Mouse (Mus musculus): ENCODE results near the gene Stx8. TPM values are rescaled to one million over a fixed set of nuclear protein-coding genes. Genes with fewer than 3 reads are reported as not detected.

The Stx8 gene
- polyA plus RNA-seq, 1 experiment from 2014 or later, result 51.7 TPM

DNA sequence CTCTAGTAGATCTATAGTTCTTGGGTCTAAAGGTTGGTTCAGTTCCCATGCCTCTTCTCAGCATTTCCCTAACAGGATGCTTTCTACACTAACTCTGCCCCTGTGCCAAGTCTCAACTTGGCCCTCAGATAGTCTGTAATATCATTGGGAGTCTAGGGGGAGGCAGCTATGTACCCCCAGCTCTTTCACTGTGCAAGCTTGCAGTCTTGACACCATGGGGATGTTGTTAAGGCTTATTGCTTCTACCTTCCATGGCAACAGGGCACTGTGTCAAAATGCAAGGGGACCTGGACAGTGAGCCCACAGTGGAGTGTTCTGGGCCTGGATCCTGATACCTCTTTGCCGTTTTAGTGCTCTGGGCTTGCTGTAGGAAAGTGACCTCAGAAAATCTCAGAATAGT, 135.6 kb downstream of the Stx8 start:
- Histone ChIP-seq H3K4me2 (replicated peaks; ENCODE audit: low read depth, low read length) (no peak overlapping the region), H3K36me3 (ENCODE audit: control insufficient read depth, insufficient read depth, low read length) (no peaks in the 10 kb centered on the region), H3K4me3 (ENCODE audit: low read length) (no peak overlapping the region), H3K27me3 (ENCODE audit: control insufficient read depth, insufficient read depth, low read length) (no peaks in the 10 kb centered on the region), H3K9me3 (ENCODE audit: control insufficient read depth, low read length) (no peaks in the 10 kb centered on the region), H3K9ac (ENCODE audit: low read depth, low read length) (no peak overlapping the region), H3K4me1 (ENCODE audit: control insufficient read depth, insufficient read depth, low read length) (no peaks in the 10 kb centered on the region), H3K27ac (ENCODE audit: low read depth, low read length) (no peak overlapping the region)
- no peak for ATAC-seq (ENCODE audit: low FRiP score, low TSS enrichment)
- WGBS, result 93% methylated on average over 1 of the region's 1 CpGs

DNA sequence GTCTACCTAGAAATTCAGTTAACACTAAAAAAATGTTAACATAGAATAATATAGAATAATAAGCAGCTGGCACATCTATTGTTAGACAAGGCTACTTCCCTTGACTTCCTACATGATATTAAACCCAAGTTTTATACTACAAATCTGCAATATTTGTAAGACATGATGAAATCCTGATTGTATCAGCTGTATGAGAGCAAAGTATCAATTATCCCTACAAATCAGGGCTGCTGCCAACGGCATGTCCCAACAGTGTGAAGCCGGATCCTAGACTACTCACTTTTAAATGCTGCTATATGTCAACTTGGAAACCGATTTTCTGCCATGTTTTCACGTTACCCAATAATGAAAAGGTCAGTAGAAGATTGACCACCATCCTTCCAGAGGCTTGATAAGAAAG, 137.5 kb downstream of the Stx8 start:
- Histone ChIP-seq H3K36me3 (ENCODE audit: control insufficient read depth, insufficient read depth, low read length) (no peaks in the 10 kb centered on the region), H3K27me3 (ENCODE audit: control insufficient read depth, insufficient read depth, low read length) (no peaks in the 10 kb centered on the region), H3K9me3 (ENCODE audit: control insufficient read depth, low read length) (no peaks in the 10 kb centered on the region), H3K4me2 (replicated peaks; ENCODE audit: low read depth, low read length) (no peak overlapping the region), H3K9ac (ENCODE audit: low read depth, low read length) (no peak overlapping the region), H3K27ac (ENCODE audit: low read depth, low read length) (no peak overlapping the region), H3K4me1 (ENCODE audit: control insufficient read depth, insufficient read depth, low read length) (no peaks in the 10 kb centered on the region), H3K4me3 (ENCODE audit: low read length) (no peak overlapping the region)
- 81% methylated on average over 4 of the region's 4 CpGs for WGBS
- no peak for ATAC-seq (ENCODE audit: low FRiP score, low TSS enrichment)

DNA sequence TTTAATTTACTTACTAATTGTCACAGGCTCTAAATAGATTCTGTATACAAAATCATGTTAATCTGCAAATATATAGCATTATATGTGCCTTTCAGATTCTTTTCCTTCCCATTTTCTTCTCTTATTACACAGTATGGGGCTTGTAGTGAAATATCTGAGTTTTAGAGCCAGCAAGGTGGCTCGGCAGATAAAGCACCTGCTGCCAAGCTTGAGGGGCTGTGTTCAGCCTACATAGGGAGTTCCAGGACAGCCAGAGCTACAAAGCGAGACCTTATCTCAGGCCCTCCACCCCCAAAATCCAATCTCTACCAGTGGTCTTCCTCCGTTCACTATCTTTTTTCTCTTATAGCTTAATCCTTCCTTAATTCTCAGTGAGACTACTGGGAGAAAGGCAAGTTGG, 140.1 kb downstream of the Stx8 start:
- H3K9me3 ChIP-seq (ENCODE audit: control insufficient read depth, low read length), result no peaks in the 10 kb centered on the region
- H3K36me3 ChIP-seq (ENCODE audit: control insufficient read depth, insufficient read depth, low read length), result no peaks in the 10 kb centered on the region
- WGBS, result 91% methylated on average over 3 of the region's 3 CpGs
- no peak overlapping the region for H3K27ac ChIP-seq (ENCODE audit: low read depth, low read length)
- no peak overlapping the region for H3K4me2 ChIP-seq (replicated peaks; ENCODE audit: low read depth, low read length)
- no peaks in the 10 kb centered on the region for H3K27me3 ChIP-seq (ENCODE audit: control insufficient read depth, insufficient read depth, low read length)
- no peak for ATAC-seq (ENCODE audit: low FRiP score, low TSS enrichment)
- no peaks in the 10 kb centered on the region for H3K4me1 ChIP-seq (ENCODE audit: control insufficient read depth, insufficient read depth, low read length)
- H3K4me3 ChIP-seq (ENCODE audit: low read length), result no peak overlapping the region
- H3K9ac ChIP-seq (ENCODE audit: low read depth, low read length), result no peak overlapping the region

DNA sequence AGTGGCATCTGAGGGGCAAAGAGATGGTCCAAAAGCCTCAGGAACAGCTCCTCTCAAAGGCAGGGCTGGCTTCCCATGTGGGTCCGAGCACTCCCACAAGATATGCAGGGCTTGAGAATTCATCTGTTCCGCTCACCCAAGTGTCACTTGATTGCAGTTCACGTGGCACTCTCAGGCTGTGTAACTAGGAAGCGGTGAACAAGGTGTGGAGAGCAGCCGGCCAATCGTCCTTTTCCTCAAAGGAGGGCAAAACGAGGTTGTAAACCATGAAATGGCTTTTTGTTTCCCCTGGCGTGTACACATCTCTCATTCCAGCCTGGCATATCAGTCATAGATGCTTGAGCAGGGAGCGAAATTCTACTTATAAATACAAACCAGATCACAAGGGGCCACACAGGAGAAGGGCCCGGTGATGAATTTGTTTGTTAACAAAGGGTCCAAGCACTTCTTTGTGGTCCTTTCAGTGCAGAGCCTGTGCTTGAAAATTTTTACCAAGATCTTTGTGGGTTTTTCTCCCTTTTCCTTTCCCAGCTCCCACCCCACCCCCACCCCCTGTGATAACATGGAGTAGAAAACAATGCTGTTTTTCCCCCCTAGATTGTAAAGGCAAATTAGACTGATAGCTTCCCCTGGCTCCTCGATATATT, 147.6 kb downstream of the Stx8 start:
- H3K9ac ChIP-seq (ENCODE audit: low read depth, low read length), result no peak overlapping the region
- no peaks in the 10 kb centered on the region; the same call in 1 of the 2 replicates for H3K4me1 ChIP-seq (ENCODE audit: control insufficient read depth, insufficient read depth, low read length)
- WGBS, result 34% methylated on average over 11 of the region's 11 CpGs
- no peak overlapping the region for H3K27ac ChIP-seq (ENCODE audit: low read depth, low read length)
- H3K4me2 ChIP-seq (replicated peaks; ENCODE audit: low read depth, low read length), result no peak overlapping the region
- H3K27me3 ChIP-seq (ENCODE audit: control insufficient read depth, insufficient read depth, low read length), result no peaks in the 10 kb centered on the region
- H3K4me3 ChIP-seq (ENCODE audit: low read length), result no peak overlapping the region
- H3K36me3 ChIP-seq (ENCODE audit: control insufficient read depth, insufficient read depth, low read length), result no peaks in the 10 kb centered on the region
- H3K9me3 ChIP-seq (ENCODE audit: control insufficient read depth, low read length), result no peaks in the 10 kb centered on the region
- ATAC-seq (ENCODE audit: low FRiP score, low TSS enrichment), result no peak

DNA sequence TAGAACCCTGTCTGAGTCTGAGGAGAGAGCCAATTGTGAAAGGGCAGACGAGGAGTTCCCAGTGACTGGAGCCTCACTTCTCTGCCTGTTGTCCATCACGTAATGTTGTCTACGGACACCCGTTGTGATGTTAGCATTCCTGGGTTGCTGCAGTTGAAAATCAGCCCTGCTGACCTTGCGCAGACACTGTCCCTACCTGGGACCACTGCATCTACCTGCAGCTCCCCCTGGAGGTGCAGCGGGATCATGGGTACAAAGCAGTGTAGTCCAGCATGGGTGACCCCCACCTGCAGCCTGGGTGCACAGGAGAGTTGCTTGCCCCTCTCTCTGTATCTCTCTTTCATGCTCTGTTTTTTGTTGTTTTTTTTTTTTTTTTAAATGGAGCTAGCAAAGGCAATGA, 148.2 kb downstream of the Stx8 start:
- Histone ChIP-seq H3K27me3 (ENCODE audit: control insufficient read depth, insufficient read depth, low read length) (no peaks in the 10 kb centered on the region), H3K4me3 (ENCODE audit: low read length) (no peak overlapping the region), H3K9ac (ENCODE audit: low read depth, low read length) (no peak overlapping the region), H3K36me3 (ENCODE audit: control insufficient read depth, insufficient read depth, low read length) (no peaks in the 10 kb centered on the region), H3K9me3 (ENCODE audit: control insufficient read depth, low read length) (no peaks in the 10 kb centered on the region), H3K4me2 (replicated peaks; ENCODE audit: low read depth, low read length) (no peak overlapping the region), H3K4me1 (ENCODE audit: control insufficient read depth, insufficient read depth, low read length) (no peaks in the 10 kb centered on the region; the same call in 1 of the 2 replicates), H3K27ac (ENCODE audit: low read depth, low read length) (no peak overlapping the region)
- ATAC-seq (ENCODE audit: low FRiP score, low TSS enrichment), result no peak
- 38% methylated on average over 6 of the region's 6 CpGs for WGBS

DNA sequence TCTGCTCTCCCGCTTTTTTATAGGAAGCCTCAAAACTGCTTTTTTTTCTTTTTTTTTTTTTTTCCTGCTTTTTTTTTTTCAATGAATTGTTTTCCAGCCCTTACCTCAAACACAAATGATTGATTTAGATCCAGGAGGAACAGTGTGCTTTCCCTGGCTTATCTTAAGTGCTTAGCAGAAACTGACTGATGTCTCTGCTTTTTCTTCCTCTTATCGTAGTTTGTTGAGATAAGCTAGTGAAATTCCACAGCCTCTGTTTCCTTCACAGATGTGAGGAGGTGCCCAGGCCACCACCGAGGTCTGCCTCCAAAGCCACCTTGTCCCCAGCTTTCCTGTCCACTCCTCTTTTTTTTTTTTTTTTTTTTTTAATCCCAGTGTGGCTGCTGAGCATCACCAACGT, 150.2 kb downstream of the Stx8 start:
- H3K27me3 ChIP-seq (ENCODE audit: control insufficient read depth, insufficient read depth, low read length), result no peaks in the 10 kb centered on the region
- no peak for ATAC-seq (ENCODE audit: low FRiP score, low TSS enrichment)
- no peak overlapping the region for H3K9ac ChIP-seq (ENCODE audit: low read depth, low read length)
- H3K4me1 ChIP-seq (ENCODE audit: control insufficient read depth, insufficient read depth, low read length), result peaks cover 4% of the 10 kb centered on the region
- H3K4me3 ChIP-seq (ENCODE audit: low read length), result no peak overlapping the region
- no peaks in the 10 kb centered on the region for H3K36me3 ChIP-seq (ENCODE audit: control insufficient read depth, insufficient read depth, low read length)
- 73% methylated on average over 4 of the region's 4 CpGs for WGBS
- no peaks in the 10 kb centered on the region for H3K9me3 ChIP-seq (ENCODE audit: control insufficient read depth, low read length)
- no peak overlapping the region for H3K4me2 ChIP-seq (replicated peaks; ENCODE audit: low read depth, low read length)
- no peak overlapping the region for H3K27ac ChIP-seq (ENCODE audit: low read depth, low read length)

DNA sequence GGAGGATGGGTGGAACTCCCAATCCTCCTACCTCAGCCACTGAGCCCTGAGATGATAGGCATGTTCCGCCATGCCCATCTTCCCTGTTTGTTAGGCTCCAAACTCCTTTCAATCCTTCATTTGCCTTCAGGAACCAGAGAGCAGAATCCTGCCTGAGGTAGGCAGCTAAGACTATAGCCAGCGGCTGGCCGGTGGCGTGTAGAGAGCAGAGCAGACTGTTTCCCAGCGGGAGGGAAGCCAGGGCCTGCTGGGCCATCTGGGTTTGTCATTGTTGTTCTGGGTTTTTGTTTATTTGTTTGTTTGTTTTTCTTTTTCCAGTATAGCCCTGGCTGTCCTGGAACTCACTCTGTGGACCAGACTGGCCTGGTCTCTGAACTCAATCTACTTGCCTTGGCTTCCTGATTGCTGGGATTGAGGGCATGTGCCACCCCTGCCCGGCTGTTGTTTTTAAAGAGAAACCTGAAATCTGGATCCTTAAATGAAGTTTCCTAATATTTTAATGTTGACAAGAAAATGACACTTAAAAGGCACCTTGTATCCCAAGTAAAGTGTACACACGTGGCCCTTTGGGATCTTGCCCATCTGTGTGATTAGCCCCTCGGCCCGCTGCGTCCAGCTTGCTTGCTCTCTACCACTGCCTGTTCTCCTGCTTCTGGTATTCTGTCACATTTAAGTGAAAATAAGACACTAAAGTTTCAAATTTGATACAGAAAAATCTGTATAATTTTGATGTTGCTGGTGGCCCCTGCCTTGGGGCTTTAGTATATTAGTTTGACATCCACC, 152.1 kb downstream of the Stx8 start:
- H3K27me3 ChIP-seq (ENCODE audit: control insufficient read depth, insufficient read depth, low read length), result no peaks in the 10 kb centered on the region
- H3K4me1 ChIP-seq (ENCODE audit: control insufficient read depth, insufficient read depth, low read length), result peaks cover 8% of the 10 kb centered on the region
- no peak overlapping the region for H3K4me2 ChIP-seq (replicated peaks; ENCODE audit: low read depth, low read length)
- 96% methylated on average over 10 of the region's 10 CpGs for WGBS
- H3K27ac ChIP-seq (ENCODE audit: low read depth, low read length), result no peak overlapping the region
- H3K4me3 ChIP-seq (ENCODE audit: low read length), result no peak overlapping the region
- no peak for ATAC-seq (ENCODE audit: low FRiP score, low TSS enrichment)
- H3K36me3 ChIP-seq (ENCODE audit: control insufficient read depth, insufficient read depth, low read length), result no peaks in the 10 kb centered on the region
- H3K9ac ChIP-seq (ENCODE audit: low read depth, low read length), result no peak overlapping the region
- H3K9me3 ChIP-seq (ENCODE audit: control insufficient read depth, low read length), result no peaks in the 10 kb centered on the region

DNA sequence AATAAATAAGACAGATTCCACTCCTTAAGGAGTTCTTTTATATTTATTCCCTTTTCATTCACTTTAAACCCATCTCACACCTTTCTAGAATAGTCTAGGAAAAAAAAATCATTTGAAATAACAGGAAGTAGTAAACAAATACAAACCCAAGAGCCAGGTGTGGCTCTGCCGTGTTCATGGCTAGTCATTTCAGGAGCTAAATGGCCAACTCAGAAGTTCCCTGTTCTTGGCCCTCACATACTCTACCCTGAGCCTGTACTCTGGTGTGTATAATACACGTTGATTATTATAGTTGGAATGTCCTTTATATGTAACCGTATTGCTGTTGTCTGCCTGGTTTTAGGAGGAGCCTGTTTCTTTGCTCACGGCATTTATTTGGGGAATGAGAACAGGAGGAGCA, 152.7 kb downstream of the Stx8 start:
- Histone ChIP-seq H3K4me3 (ENCODE audit: low read length) (no peak overlapping the region), H3K9me3 (ENCODE audit: control insufficient read depth, low read length) (no peaks in the 10 kb centered on the region), H3K4me1 (ENCODE audit: control insufficient read depth, insufficient read depth, low read length) (peaks cover 8% of the 10 kb centered on the region), H3K9ac (ENCODE audit: low read depth, low read length) (no peak overlapping the region), H3K27me3 (ENCODE audit: control insufficient read depth, insufficient read depth, low read length) (no peaks in the 10 kb centered on the region), H3K27ac (ENCODE audit: low read depth, low read length) (no peak overlapping the region), H3K4me2 (replicated peaks; ENCODE audit: low read depth, low read length) (no peak overlapping the region), H3K36me3 (ENCODE audit: control insufficient read depth, insufficient read depth, low read length) (no peaks in the 10 kb centered on the region)
- no peak for ATAC-seq (ENCODE audit: low FRiP score, low TSS enrichment)
- 88% methylated on average over 4 of the region's 4 CpGs for WGBS

DNA sequence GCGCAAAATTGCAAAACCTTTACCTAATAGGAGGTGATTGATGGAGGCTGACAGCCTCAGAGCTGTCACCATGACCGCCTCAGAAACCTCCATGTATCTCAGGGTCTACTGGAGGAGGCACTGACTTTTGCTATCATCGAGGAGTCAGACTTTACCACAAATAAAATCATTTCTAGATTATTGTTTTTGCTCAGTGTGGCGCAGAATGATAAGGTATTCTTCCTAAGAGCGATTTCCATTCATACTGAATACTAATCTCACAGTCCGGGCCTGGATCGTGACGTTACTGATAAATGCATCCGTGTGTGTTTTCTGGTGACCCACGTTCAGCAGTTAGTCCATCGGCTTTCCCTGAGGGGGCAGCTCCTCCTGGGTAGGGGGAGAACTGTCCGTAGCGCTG, 153.1 kb downstream of the Stx8 start:
- Histone ChIP-seq H3K9me3 (ENCODE audit: control insufficient read depth, low read length) (no peaks in the 10 kb centered on the region), H3K36me3 (ENCODE audit: control insufficient read depth, insufficient read depth, low read length) (no peaks in the 10 kb centered on the region), H3K4me1 (ENCODE audit: control insufficient read depth, insufficient read depth, low read length) (peaks cover 8% of the 10 kb centered on the region), H3K27me3 (ENCODE audit: control insufficient read depth, insufficient read depth, low read length) (no peaks in the 10 kb centered on the region), H3K4me2 (replicated peaks; ENCODE audit: low read depth, low read length) (no peak overlapping the region), H3K27ac (ENCODE audit: low read depth, low read length) (no peak overlapping the region), H3K9ac (ENCODE audit: low read depth, low read length) (no peak overlapping the region), H3K4me3 (ENCODE audit: low read length) (no peak overlapping the region)
- 80% methylated on average over 13 of the region's 13 CpGs for WGBS
- ATAC-seq (ENCODE audit: low FRiP score, low TSS enrichment), result no peak
